Mouse (Mus musculus): ENCODE data around the gene Efcc1. TPM values are rescaled to one million over a fixed set of nuclear protein-coding genes. Genes with fewer than 3 reads are reported as not detected.

Efcc1 gene
- polyA plus RNA-seq, 1 experiment = 1.2 TPM

GRCm38 (mm10) chr6:87775588-87776245 lies 45.0 kb downstream of the Efcc1 start:
- peak; percentile 81; the same call in 1 of the 3 replicates for TF ChIP-seq GATA1 (IDR thresholded peaks at IDR 0.05; ENCODE audit: borderline replicate concordance, low read length)
- no peak for TF ChIP-seq FLI1 (IDR thresholded peaks at IDR 0.05; ENCODE audit: low read length)
- Histone ChIP-seq H3K9me3 (no peaks in the 10 kb centered on the region), H3K27me3 (replicated peaks) (no peaks in the 10 kb centered on the region), H3K4me3 (replicated peaks) (peak overlapping the region; percentile 93), H3K36me3 (replicated peaks; ENCODE audit: low read length) (peaks cover 25% of the 10 kb centered on the region), H3K4me1 (peaks cover 70% of the 10 kb centered on the region)

DNA sequence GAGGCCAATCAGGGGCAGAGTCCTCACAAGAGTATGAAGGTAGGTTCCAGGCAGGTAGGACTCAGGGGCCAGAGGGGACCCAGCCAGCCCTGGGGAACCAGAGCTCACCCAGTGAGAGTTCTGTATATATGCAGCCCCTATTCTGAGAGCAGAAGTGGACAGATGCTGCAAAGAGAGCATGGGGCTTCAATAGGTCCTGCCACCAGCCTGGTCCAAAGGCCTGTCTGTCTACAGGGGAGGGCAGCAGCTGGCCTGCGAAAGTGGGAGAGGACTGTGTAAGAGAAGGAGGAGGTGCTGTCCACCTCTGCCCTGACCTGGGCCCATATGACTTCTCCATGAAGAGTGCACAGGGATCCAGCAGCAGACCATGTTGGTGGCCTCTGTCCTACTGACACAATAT lies 46.0 kb downstream of the Efcc1 start:
- peaks cover 31% of the 10 kb centered on the region for H3K36me3 ChIP-seq (replicated peaks; ENCODE audit: low read length)
- TF ChIP-seq FLI1 (IDR thresholded peaks at IDR 0.05; ENCODE audit: low read length) (no peak), GATA1 (IDR thresholded peaks at IDR 0.05; ENCODE audit: borderline replicate concordance, low read length) (no peak)
- H3K4me3 ChIP-seq (replicated peaks) = peak overlapping the region; percentile 93
- peaks cover 67% of the 10 kb centered on the region for H3K4me1 ChIP-seq
- no peaks in the 10 kb centered on the region for H3K9me3 ChIP-seq
- no peaks in the 10 kb centered on the region for H3K27me3 ChIP-seq (replicated peaks)

DNA sequence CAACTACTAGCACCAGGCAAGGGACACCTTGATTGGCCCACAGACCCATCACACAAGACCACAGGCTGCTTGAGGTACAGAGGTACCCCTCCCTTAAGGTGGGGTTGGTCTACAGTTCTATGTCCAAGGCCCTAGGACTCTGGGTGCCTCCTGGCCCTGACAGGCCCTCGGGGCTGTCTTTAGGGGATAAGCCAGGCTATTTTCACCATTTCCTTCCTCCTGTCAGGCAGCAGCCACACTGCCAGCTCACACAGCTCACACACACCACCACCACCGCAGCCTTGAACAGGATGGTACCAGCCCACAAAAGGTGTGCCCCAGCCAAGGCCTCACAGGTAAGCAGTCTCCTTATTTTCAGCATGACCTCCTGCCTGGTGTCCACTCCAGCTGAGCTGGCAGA lies 47.2 kb downstream of the Efcc1 start, which contains the start of gene Gp9:
TSS of gene Gp9 (plus strand) at position 231 of the 400 bp plus-strand sequence.
- H3K4me3 ChIP-seq (replicated peaks) = peak within 1 kb of the TSS; percentile 93
- peaks cover 69% of the 10 kb centered on the region for H3K4me1 ChIP-seq

DNA sequence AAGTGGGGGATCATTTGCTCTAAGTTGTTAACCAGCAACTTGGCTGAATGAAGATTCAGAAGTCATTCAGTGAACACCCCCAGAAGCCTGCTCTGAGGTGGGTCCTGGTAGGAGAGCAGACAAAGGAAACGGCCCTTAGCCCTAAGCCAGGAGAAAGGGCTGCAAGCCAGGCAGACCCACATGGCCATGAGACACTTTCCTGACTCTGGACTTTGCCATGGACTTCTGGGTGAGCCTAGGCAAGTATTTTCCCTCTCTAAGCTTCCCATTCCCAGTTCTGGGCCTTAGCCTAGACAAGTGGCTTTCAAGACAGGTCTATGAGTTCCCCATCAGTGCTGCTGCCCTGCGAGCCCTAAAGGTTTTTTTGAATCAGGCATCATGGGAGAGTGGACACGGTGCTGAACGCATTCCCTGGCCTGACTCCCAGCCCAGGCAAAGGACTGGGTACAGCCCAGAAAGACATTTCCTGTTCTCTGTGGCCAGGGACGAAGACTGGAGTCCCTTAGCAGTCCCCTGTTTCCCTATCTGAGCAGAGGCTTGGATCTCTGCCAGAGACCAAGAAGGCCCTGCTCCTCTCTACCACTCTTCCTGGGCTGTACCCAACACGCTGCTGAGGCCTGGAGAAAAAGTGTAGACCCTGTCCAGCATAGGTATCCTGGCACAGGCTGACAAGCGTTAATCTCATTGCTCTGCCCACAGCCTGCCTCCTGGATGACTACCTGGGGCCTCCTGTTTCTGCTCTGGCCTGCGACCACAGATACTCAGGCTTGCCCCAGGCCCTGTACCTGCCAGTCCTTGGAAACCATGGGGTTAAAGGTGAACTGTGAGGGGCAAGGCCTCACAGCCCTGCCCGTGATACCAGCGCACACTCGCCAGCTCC lies 47.9 kb downstream of the Efcc1 start:
- H3K27me3 ChIP-seq (replicated peaks) = no peaks in the 10 kb centered on the region
- no peaks in the 10 kb centered on the region for H3K9me3 ChIP-seq
- H3K36me3 ChIP-seq (replicated peaks; ENCODE audit: low read length) = peaks cover 35% of the 10 kb centered on the region
- no peak for TF ChIP-seq GATA1 (IDR thresholded peaks at IDR 0.05; ENCODE audit: borderline replicate concordance, low read length)
- TF ChIP-seq FLI1 (IDR thresholded peaks at IDR 0.05; ENCODE audit: low read length) = no peak
- peaks cover 71% of the 10 kb centered on the region for H3K4me1 ChIP-seq
- peak overlapping the region; percentile 93 for H3K4me3 ChIP-seq (replicated peaks)

More for the DNA sequence above, 47.2 kb downstream of the Efcc1 start, which contains the start of gene Gp9:
- peaks cover 35% of the 10 kb centered on the region for H3K36me3 ChIP-seq (replicated peaks; ENCODE audit: low read length)
- TF ChIP-seq FLI1 (IDR thresholded peaks at IDR 0.05; ENCODE audit: low read length) (no peak), GATA1 (IDR thresholded peaks at IDR 0.05; ENCODE audit: borderline replicate concordance, low read length) (0 out of 3 replicates have a peak, but pooled peaks have one; percentile 34)
- no peaks in the 10 kb centered on the region for H3K9me3 ChIP-seq
- no peaks in the 10 kb centered on the region for H3K27me3 ChIP-seq (replicated peaks)

GRCm38 (mm10) chr6:87779174-87780165 lies 48.8 kb downstream of the Efcc1 start:
- Histone ChIP-seq H3K4me1 (peaks cover 68% of the 10 kb centered on the region), H3K27me3 (replicated peaks) (no peaks in the 10 kb centered on the region), H3K9me3 (no peaks in the 10 kb centered on the region), H3K36me3 (replicated peaks; ENCODE audit: low read length) (peaks cover 35% of the 10 kb centered on the region), H3K4me3 (replicated peaks) (peak overlapping the region; percentile 93)
- no peak for TF ChIP-seq FLI1 (IDR thresholded peaks at IDR 0.05; ENCODE audit: low read length)

GRCm38 (mm10) chr6:87780546-87781301 lies 50.1 kb downstream of the Efcc1 start:
- Histone ChIP-seq H3K27me3 (replicated peaks) (no peaks in the 10 kb centered on the region), H3K4me1 (peaks cover 64% of the 10 kb centered on the region), H3K36me3 (replicated peaks; ENCODE audit: low read length) (peaks cover 39% of the 10 kb centered on the region), H3K9me3 (no peaks in the 10 kb centered on the region), H3K4me3 (replicated peaks) (peak overlapping the region; percentile 33)
- TF ChIP-seq GATA1 (IDR thresholded peaks at IDR 0.05; ENCODE audit: borderline replicate concordance, low read length) = no peak
- TF ChIP-seq FLI1 (IDR thresholded peaks at IDR 0.05; ENCODE audit: low read length) = no peak

DNA sequence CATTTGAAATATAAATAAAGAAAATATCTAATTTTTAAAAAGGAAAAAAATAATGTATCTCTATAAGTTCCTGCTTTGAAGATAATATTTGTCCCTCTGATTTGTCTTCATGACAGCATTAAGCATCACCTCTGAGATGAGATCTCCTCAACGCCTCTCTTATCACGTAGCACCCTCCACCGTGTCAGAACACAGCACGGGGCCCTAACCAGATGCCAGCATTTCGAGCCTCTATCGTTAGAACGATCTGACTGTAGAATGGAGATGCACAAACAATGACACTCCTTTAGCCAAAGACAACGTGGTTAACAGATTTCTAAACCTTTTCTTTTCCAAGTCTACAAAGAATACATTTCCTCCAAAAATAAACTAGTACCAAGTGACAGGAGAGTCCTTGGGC lies 53.4 kb downstream of the Efcc1 start:
- Histone ChIP-seq H3K4me1 (peaks cover 57% of the 10 kb centered on the region), H3K36me3 (replicated peaks; ENCODE audit: low read length) (peaks cover 51% of the 10 kb centered on the region), H3K4me3 (replicated peaks) (no peak overlapping the region), H3K9me3 (no peaks in the 10 kb centered on the region), H3K27me3 (replicated peaks) (no peaks in the 10 kb centered on the region)
- TF ChIP-seq GATA1 (IDR thresholded peaks at IDR 0.05; ENCODE audit: borderline replicate concordance, low read length) = no peak
- TF ChIP-seq FLI1 (IDR thresholded peaks at IDR 0.05; ENCODE audit: low read length) = no peak

DNA sequence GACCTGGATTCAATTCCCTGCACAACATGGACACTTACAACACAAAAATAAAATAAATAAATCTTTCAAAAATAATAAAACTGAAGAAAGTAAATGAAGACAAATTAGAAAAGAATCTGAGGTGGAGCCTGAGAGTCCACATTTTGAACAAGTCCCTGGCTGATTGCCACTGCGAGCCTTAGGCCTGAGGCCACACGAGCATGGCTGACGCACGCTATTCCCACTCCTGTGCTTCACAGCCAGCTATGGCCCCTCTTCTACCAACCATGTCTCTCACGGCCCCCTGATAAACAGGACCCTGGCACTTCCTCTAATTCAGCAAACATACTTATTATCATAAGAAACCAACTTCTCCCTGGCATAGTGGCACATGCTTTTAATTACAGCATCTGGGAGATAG lies 56.0 kb downstream of the Efcc1 start:
- Histone ChIP-seq H3K4me1 (peaks cover 60% of the 10 kb centered on the region), H3K36me3 (replicated peaks; ENCODE audit: low read length) (peaks cover 55% of the 10 kb centered on the region)
- TF ChIP-seq FLI1 (IDR thresholded peaks at IDR 0.05; ENCODE audit: low read length) = no peak
- TF ChIP-seq GATA1 (IDR thresholded peaks at IDR 0.05; ENCODE audit: borderline replicate concordance, low read length) = no peak

More for the DNA sequence above, 56.0 kb downstream of the Efcc1 start:
- Histone ChIP-seq H3K27me3 (replicated peaks) (no peaks in the 10 kb centered on the region), H3K4me3 (replicated peaks) (no peak overlapping the region), H3K9me3 (no peaks in the 10 kb centered on the region)
